Mouse (Mus musculus): Measurements from ENCODE around the gene Zbtb20.

- no peak for TF ChIP-seq CTCF (IDR thresholded peaks at IDR 0.05; ENCODE audit: low read depth)
- no peak for TF ChIP-seq EP300 (IDR thresholded peaks at IDR 0.05; ENCODE audit: low read depth)
These were observed 415.7 kb downstream of the Zbtb20 start for GRCm38 (mm10) chr16:43291423-43291822.

Measured in heart, postnatal 0 days (tissue).